Mouse (Mus musculus) kidney, adult 2 months (tissue): Measurements from ENCODE around the gene Ets1.

Experiments used
- CTCF ChIP-seq: fragments of 200-500 bp; conservative IDR thresholded peaks from 2 replicates; pipeline ENCODE4 v1.5.1; 2011; ENCODE audit warnings: low read depth, mild to moderate bottlenecking, control low read depth, low read length, moderate library complexity, mixed read lengths; ENCODE audit not compliant: insufficient read depth, insufficient read length
- POLR2A ChIP-seq: fragments of 200-500 bp; IDR thresholded peaks from one replicate; pipeline ENCODE4 v1.6.1; 2011; ENCODE audit warnings: low read depth, low read length, control low read depth

- TF ChIP-seq CTCF, result no peak
- no peak for TF ChIP-seq POLR2A
Observed at GRCm38 (mm10) chr9:32612426-32612825, 23.6 kb upstream of the Ets1 start.
